Mouse (Mus musculus) intestine, embryonic 16.5 days (tissue): ENCODE data around the gene Tnnt3. TPM values are rescaled to one million over a fixed set of nuclear protein-coding genes. Genes with fewer than 3 reads are reported as not detected.
A peak's percentile ranks its signal among the peaks of the same experiment; 100 is the strongest.

Experiments used
- ATAC-seq: fragments of 200-750 bp; cut with Nextera tagmentation; 2 replicates; pipeline ENCODE4 v1.8.0; 2017; ENCODE audit warnings: moderate TSS enrichment, moderate library complexity
- H3K27ac ChIP-seq: fragments of 300-500 bp; sonication (generic); 2 replicates; pipeline ENCODE4 v1.5.1; 2014; ENCODE audit warnings: mild to moderate bottlenecking, low read length
- H3K27me3 ChIP-seq: fragments of 300-500 bp; sonication (generic); replicated peaks from 2 replicates; pipeline ENCODE4 v1.6.1; 2014; ENCODE audit warnings: low read length, control low read depth, mixed read lengths; ENCODE audit not compliant: control insufficient read depth, insufficient read depth
- H3K36me3 ChIP-seq: fragments of 300-500 bp; sonication (generic); 2 replicates; pipeline ENCODE4 v1.6.1; 2014; ENCODE audit warnings: low read length, control low read depth; ENCODE audit not compliant: control insufficient read depth, insufficient read depth
- H3K4me1 ChIP-seq: fragments of 300-500 bp; sonication (generic); 2 replicates; pipeline ENCODE4 v1.6.1; 2014; ENCODE audit warnings: low read length, control low read depth, mixed read lengths; ENCODE audit not compliant: control insufficient read depth, insufficient read depth
- H3K4me2 ChIP-seq: fragments of 300-500 bp; sonication (generic); 2 replicates; pipeline ENCODE4 v1.6.1; 2014; ENCODE audit warnings: low read depth, low read length, control low read depth
- H3K4me3 ChIP-seq: fragments of 300-500 bp; sonication (generic); 2 replicates; pipeline ENCODE4 v1.5.1; 2014; ENCODE audit warnings: mild to moderate bottlenecking, low read length
- H3K9ac ChIP-seq: fragments of 300-500 bp; sonication (generic); 2 replicates; pipeline ENCODE4 v1.6.1; 2014; ENCODE audit warnings: low read depth, low read length
- H3K9me3 ChIP-seq: fragments of 300-500 bp; sonication (generic); 2 replicates; pipeline ENCODE4 v1.6.1; 2016; ENCODE audit warnings: low read length, control low read depth; ENCODE audit not compliant: control insufficient read depth
- WGBS: fragments of 180-500 bp; shearing (Covaris S2); extraction: QIAGEN DNeasy Blood & Tissue Kit; methylation state at CpG from one replicate; pipeline ENCODE4 v1.1.7; 2014; 5-methylcytosine and 5-hydroxymethylcytosine counted together
- polyA plus RNA-seq: library from polyadenylated mRNA; unstranded; fragments of >200 nt; fragmentation: Nextera tagmentation; extraction: Ambion mirVana; gene quantifications from 2 replicates; pipeline ENCODE4 v1.2.1, GENCODE M21; 2015

The Tnnt3 gene
- polyA plus RNA-seq, 1 experiment from 2014 or later, result 2.1 TPM

DNA sequence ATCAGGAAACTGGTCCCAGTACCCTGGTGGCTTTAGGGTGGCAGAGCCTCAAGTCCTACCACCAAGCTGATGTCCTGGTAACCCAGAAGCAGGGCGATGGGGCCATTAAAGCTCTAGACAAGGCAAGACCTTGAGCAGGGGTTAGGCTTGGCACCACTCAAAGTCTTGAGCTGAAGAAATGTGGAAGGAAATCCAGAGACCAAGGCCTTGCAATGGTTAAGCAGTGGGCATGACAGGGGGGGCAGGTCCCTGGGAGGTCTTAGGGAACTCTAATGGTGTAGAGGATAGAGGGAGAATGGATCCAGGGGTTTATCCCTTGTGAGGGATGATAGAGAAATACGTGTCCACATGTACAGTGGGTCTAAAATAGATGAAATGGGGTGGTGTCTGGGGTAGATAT lies 25.2 kb upstream of the Tnnt3 start:
- H3K4me2 ChIP-seq, result peak overlapping the region; percentile 64
- WGBS, result 70% methylated on average over 2 of the region's 2 CpGs
- H3K9me3 ChIP-seq, result no peaks in the 10 kb centered on the region
- H3K4me1 ChIP-seq, result peaks cover 13% of the 10 kb centered on the region
- no peaks in the 10 kb centered on the region for H3K36me3 ChIP-seq
- H3K27me3 ChIP-seq, result no peaks in the 10 kb centered on the region
- ATAC-seq, result no peak
- peak overlapping the region; percentile 93 for H3K27ac ChIP-seq
- peak overlapping the region; percentile 46 for H3K4me3 ChIP-seq
- H3K9ac ChIP-seq, result peak overlapping the region; percentile 76

DNA sequence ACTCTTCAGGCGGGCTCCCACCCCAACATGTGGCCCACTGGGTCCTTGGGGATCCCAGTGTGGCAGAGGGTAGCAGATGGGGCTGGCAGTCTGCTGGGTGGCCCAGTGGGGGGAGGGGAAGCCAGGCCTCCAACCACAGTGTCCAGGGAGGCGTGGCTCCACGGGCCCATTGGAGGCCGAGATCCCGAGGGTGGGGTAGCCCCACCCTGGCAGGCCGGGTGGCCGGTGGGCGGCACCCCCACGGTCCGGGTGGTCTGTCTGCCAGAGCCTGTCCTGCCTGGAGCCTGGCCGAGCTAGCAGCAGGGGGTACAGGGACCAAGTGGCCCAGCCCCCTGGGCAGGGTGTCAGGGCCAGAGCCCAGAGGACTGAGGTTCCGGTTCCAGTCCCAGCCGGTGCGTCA lies 23.8 kb upstream of the Tnnt3 start:
- peak overlapping the region; percentile 64 for H3K4me2 ChIP-seq
- no peaks in the 10 kb centered on the region for H3K36me3 ChIP-seq
- no peaks in the 10 kb centered on the region for H3K27me3 ChIP-seq
- H3K9ac ChIP-seq, result peak overlapping the region; percentile 76
- 58% methylated on average over 14 of the region's 14 CpGs for WGBS
- peaks cover 16% of the 10 kb centered on the region for H3K4me1 ChIP-seq
- H3K9me3 ChIP-seq, result no peaks in the 10 kb centered on the region
- peak; percentile 47 for ATAC-seq
- H3K27ac ChIP-seq, result peak overlapping the region; percentile 93
- H3K4me3 ChIP-seq, result peak overlapping the region; percentile 46

DNA sequence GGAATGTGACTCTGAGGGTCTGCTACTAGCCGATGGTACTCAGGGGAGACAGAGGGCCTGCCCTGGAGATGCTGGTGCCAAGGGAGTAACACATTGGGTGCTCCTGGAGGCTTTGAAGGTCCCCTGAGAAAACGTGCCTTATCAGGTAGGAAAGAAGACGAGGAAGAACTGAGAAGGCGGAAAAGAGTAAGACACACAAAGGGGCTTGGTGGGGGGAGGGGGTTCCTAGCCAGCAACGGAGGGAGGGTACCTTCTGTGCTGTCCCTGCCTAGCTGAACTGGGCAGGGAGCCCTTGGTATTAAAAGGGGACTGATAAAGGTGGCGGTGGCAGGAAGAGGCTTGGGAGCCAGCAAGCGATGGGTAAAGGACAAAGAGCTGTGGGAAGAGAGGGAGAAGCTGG lies 23.0 kb upstream of the Tnnt3 start:
- WGBS, result 50% methylated on average over 7 of the region's 7 CpGs

DNA sequence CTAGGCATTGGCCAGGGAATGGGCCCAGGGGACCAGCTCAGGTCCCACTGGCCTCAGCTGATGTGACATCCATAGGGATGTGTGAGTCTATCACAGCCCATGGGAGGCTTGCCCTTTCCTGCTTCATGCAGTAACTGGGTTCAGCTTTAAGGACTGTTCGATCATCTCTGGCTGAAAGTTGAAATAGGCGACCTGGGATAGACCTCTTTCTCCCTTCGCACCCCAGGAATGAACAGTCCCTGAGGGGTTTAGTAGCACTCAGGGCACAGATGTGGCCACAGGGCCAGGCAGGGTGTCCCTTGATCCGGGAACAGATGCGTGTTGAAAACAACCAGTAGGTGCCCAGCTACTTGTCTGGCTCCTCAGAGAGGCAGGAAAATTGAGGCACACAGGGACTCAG lies 22.4 kb upstream of the Tnnt3 start:
- peak overlapping the region; percentile 76 for H3K9ac ChIP-seq
- H3K4me3 ChIP-seq, result peak overlapping the region; percentile 46
- no peaks in the 10 kb centered on the region for H3K9me3 ChIP-seq
- no peak for ATAC-seq
- H3K36me3 ChIP-seq, result no peaks in the 10 kb centered on the region
- peaks cover 20% of the 10 kb centered on the region for H3K4me1 ChIP-seq
- WGBS, result 82% methylated on average over 5 of the region's 5 CpGs
- peak overlapping the region; percentile 93 for H3K27ac ChIP-seq
- no peaks in the 10 kb centered on the region for H3K27me3 ChIP-seq
- H3K4me2 ChIP-seq, result peak overlapping the region; percentile 64

More for the DNA sequence above, 23.0 kb upstream of the Tnnt3 start:
- Histone ChIP-seq H3K4me1 (peaks cover 19% of the 10 kb centered on the region), H3K27me3 (no peaks in the 10 kb centered on the region), H3K9ac (peak overlapping the region; percentile 76), H3K9me3 (no peaks in the 10 kb centered on the region), H3K4me3 (peak overlapping the region; percentile 46), H3K36me3 (no peaks in the 10 kb centered on the region), H3K4me2 (peak overlapping the region; percentile 64), H3K27ac (peak overlapping the region; percentile 93)
- no peak for ATAC-seq

DNA sequence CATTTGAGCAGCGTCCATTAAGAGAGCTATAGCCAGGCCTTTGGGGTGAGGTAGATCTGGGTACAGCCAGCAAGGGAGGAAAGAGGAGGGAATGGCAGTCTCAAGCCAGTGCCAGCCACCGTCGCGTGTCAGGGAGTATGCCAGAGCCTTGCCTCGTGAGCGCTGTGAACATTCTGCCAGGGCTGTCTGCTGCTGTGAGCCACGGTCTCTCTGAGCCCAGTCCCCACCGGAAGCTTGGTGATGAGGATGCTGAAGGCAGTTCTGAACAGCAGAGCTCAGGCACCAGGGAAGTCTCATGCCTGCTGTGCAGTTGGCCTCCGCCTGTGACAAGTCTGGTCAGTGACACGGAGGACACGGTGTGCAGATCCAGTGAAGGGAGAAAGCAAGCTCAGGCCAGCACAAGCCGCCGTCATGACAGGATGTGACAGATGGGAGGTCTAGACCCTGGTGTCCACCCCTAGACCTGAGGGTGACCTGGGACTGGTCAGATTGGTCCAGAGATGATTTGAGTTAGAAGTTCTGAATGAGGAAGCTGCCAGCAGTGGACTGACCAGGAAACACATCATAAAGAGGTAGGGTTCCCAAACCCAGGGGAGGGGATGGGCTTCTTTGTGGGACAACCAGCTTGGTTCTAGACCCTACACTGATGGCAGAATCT lies 21.7 kb upstream of the Tnnt3 start:
- WGBS, result 78% methylated on average over 13 of the region's 13 CpGs
- Histone ChIP-seq H3K36me3 (no peaks in the 10 kb centered on the region), H3K4me2 (peak overlapping the region; percentile 64), H3K27me3 (no peaks in the 10 kb centered on the region), H3K9ac (peak overlapping the region; percentile 76), H3K4me1 (peaks cover 27% of the 10 kb centered on the region), H3K9me3 (no peaks in the 10 kb centered on the region), H3K4me3 (peak overlapping the region; percentile 46), H3K27ac (peak overlapping the region; percentile 93)
- no peak for ATAC-seq

DNA sequence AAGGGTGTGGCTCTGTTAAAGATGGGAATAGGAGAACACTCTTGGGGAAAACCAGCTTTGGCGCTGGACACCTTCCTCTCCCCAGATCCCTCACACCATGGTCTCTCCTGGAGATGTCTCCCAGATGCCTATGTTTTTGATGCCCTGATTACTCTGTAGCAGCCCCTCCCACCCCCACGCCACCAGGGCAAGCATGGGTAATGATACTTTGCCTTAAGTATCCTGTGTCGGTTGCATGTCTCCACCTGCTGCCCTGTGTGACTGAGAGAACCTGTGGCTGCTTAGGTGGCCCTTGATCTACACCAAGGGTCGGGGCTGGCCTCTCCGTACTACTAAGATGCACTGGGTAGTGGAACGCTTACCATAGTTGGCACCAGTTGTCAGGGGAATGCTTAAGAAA lies 20.6 kb upstream of the Tnnt3 start:
- no peak for ATAC-seq
- Histone ChIP-seq H3K27me3 (no peaks in the 10 kb centered on the region), H3K4me2 (peak overlapping the region; percentile 64), H3K9me3 (no peaks in the 10 kb centered on the region), H3K9ac (peak overlapping the region; percentile 76), H3K4me1 (peaks cover 37% of the 10 kb centered on the region), H3K36me3 (no peaks in the 10 kb centered on the region), H3K27ac (peak overlapping the region; percentile 93), H3K4me3 (peak overlapping the region; percentile 46)
- 83% methylated on average over 6 of the region's 6 CpGs for WGBS

DNA sequence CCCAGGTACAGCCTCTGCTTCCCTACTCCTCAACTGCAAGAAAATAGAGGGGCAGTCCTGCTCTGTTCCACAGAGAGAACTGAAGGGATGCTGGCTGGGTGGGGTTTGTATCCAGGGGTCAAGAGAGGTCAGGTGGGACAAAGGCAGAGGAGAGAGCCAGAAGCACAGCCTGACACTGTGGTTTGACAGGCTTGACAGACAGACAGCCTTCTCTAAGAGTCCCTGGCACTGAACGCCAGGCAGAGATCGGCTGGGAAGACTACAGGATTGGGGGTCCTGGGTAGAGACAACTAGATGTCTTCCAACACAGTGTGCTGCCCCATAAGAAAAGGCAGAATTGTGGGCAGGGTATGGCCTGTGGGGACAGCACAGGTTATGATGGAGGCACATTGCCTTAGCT lies 20.1 kb upstream of the Tnnt3 start:
- no peak for ATAC-seq
- no peaks in the 10 kb centered on the region for H3K9me3 ChIP-seq
- 76% methylated on average over 2 of the region's 2 CpGs for WGBS
- H3K4me3 ChIP-seq, result peak overlapping the region; percentile 46; the same call in 1 of the 2 replicates
- H3K27me3 ChIP-seq, result no peaks in the 10 kb centered on the region
- peak overlapping the region; percentile 48 for H3K9ac ChIP-seq
- no peaks in the 10 kb centered on the region for H3K36me3 ChIP-seq
- H3K4me2 ChIP-seq, result peak overlapping the region; percentile 35
- peaks cover 40% of the 10 kb centered on the region for H3K4me1 ChIP-seq
- peak overlapping the region; percentile 93 for H3K27ac ChIP-seq

DNA sequence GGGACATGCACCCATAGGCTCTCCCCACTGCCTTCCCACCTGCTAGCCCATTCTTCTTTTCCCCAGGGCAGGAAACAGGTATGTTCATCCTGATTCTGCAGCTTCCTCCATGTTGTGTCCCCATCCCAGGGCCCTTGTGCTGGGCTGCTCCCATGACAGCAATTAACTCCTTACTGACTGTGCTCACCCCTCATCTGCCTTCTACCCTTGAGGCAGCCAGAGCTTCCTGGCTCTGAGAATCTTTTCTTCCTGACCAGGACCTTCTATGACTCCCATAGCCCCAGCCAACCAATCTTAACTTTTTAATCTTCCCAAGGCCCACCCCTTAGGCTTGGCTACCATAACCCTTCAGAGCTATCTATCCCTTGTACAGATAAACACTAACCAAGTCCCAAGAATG lies 19.3 kb upstream of the Tnnt3 start:
- Histone ChIP-seq H3K27me3 (no peaks in the 10 kb centered on the region), H3K4me1 (peaks cover 42% of the 10 kb centered on the region), H3K27ac (peak overlapping the region; percentile 98; the same call in 1 of the 2 replicates), H3K9ac (no peak overlapping the region), H3K4me3 (no peak overlapping the region), H3K4me2 (no peak overlapping the region), H3K9me3 (no peaks in the 10 kb centered on the region), H3K36me3 (no peaks in the 10 kb centered on the region)
- no peak for ATAC-seq

DNA sequence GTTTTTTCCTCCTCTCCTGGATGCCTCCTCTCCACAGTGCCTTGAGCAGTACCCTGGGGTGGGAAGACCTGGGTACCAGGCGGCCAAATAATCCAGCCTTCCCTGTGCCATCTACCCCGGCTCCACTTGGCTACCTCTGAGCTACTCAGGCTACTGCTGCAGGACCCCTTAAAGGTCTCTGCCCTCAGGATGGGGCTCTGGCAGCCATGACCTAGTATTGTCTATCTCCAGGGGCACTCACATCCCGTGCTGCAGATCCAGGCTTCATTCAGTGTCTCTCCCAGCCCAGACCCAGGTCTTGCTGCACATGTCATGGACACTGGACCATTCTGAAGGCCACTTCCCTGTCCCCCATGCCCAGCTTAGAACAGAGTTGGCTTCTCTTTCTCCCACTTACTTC lies 18.8 kb upstream of the Tnnt3 start:
- no peak overlapping the region for H3K9ac ChIP-seq
- ATAC-seq, result no peak
- peaks cover 47% of the 10 kb centered on the region for H3K4me1 ChIP-seq
- H3K36me3 ChIP-seq, result no peaks in the 10 kb centered on the region
- H3K4me2 ChIP-seq, result no peak overlapping the region; the same call in 1 of the 2 replicates
- H3K27ac ChIP-seq, result peak overlapping the region; percentile 98
- no peaks in the 10 kb centered on the region for H3K9me3 ChIP-seq
- WGBS, result 87% methylated on average over 3 of the region's 3 CpGs
- H3K27me3 ChIP-seq, result no peaks in the 10 kb centered on the region
- H3K4me3 ChIP-seq, result no peak overlapping the region

DNA sequence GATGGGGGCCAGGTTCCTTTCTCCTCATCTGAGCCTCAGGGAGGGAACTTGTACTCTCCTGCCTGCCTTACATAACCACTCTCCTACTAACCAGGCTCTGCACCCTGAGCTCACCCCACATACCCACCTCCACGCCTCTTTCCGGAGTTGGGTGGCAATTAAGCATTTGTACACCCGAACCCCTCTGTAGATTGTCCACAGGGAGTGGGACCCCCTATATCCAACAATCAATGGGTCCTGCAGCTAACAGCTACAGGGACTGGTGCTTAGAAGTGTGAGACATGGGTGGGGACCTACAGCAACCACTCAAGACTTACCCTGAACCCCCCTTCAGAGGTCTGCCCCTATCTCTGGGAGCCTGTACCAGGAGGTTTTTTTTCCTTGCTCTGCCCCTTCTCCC lies 18.0 kb upstream of the Tnnt3 start:
- 84% methylated on average over 3 of the region's 3 CpGs for WGBS
- H3K27me3 ChIP-seq, result no peaks in the 10 kb centered on the region
- no peaks in the 10 kb centered on the region for H3K36me3 ChIP-seq
- peak overlapping the region; percentile 98 for H3K27ac ChIP-seq
- H3K4me2 ChIP-seq, result peak overlapping the region; percentile 70
- ATAC-seq, result no peak
- H3K4me1 ChIP-seq, result peaks cover 48% of the 10 kb centered on the region
- peak overlapping the region; percentile 80 for H3K9ac ChIP-seq
- no peaks in the 10 kb centered on the region for H3K9me3 ChIP-seq
- no peak overlapping the region for H3K4me3 ChIP-seq
